Mouse (Mus musculus): ENCODE measurements at regions not wholly inside any gene's neighbourhood (a gene's known extent, or its start where the extent isn't known, plus 50 kb on each side); places are given as distances from the start of the nearest gene placed in this dataset.
"Not testable (repeated sequence)": the region's sequence is repeated elsewhere in the genome, so short reads cannot be mapped to it uniquely, and the experiment has no call there.

- no peak for DNase-seq
Observed at GRCm38 (mm10) chr6:66399091-66399755, 136.0 kb upstream of the Mad2l1 start.

DNA sequence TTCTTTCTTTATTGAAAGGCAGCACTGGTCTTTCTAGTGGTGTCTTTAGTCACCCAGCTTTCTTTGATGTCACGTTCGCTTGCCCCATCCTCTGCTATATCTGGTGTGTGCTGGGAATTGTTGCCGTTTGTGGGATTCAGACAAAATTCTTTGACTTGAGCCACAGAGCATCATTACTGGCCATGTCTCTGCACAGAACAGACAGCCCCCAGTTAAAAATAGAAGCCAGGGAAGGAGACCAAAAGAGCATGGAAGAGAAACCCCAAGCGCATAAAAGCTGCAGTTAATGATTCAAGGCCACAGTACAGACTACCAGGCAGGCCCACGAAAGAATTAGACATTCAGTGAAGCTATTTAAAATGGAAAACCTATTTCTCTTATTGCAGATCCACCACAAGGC is 133.7 kb upstream of the Mad2l1 start:
- DNase-seq: no peak

DNA sequence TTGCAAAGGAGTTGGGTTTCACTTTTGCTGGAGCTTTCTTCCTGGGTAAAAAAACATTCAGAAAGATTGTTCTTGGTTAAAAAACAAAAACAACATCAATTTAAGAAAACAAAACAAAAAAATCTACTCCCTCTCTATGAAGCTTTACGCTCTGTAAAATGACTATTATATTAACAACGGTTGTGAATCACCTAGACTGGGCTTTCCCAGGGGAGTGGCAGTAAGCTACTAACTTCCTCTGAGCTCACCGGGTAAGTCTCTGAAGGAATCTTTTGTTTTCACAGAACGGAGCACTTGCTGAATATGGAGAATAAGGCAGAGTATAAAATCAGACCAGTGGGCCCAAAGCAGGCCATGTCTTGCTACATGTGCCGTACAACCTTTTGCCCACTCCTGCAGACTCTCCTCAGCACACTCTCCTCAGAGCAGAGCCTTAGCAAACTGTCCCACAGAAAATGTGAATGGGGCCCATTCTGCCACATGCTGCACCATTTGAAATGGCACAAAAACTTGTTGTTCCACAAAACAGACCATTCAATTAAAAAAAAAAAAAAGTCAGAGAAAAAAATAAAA is 133.2 kb upstream of the Mad2l1 start:
- no peak for DNase-seq

DNA sequence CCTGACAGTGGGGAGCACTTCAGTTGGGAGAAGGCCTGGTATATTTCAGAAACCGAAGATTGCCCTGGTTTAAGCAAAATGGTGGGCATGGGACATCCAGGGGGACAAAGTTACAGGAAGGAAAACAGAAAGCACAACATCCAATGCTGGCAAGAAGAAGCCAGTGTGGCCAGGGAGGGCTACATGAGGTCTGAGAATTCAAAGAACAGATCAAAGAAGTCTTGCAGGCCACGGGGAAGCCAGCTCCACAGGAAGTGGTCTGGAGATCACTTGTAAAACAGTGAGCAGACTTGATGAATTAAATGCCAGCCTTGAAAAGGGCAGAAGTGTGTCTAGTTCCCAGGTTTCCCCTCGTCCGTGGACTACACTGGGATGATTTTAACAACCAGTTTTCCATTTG is 120.4 kb upstream of the Mad2l1 start:
- DNase-seq: no peak

GRCm38 (mm10) chr6:66419452-66420041 is 115.6 kb upstream of the Mad2l1 start:
- DNase-seq: no peak

GRCm38 (mm10) chr6:66428370-66428769 is 106.8 kb upstream of the Mad2l1 start:
- DNase-seq: no peak

- not testable (repeated sequence) for DNase-seq
Observed at GRCm38 (mm10) chr6:66450408-66450807, 84.8 kb upstream of the Mad2l1 start.

GRCm38 (mm10) chr6:66458172-66458571 is 77.0 kb upstream of the Mad2l1 start:
- DNase-seq: no peak

DNA sequence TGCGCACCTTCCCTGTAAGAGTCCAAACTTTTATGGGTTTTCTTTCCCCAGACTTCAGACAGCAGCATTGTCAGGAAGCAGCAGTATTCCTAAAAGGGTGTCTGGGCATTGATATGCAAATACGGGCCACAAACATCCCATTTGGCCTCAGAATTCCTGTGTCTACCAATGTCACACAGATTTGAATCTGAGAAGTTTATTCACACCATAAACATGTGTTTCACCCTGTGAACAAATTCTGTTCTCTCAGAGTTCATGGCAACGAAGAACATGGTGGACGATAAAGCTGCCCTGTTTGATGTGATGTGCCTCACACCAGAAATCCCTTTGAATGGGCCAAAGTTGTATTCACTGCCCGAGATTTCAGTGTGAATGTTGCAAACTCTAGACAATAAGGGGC is 70.7 kb upstream of the Mad2l1 start:
- no peak for DNase-seq

DNA sequence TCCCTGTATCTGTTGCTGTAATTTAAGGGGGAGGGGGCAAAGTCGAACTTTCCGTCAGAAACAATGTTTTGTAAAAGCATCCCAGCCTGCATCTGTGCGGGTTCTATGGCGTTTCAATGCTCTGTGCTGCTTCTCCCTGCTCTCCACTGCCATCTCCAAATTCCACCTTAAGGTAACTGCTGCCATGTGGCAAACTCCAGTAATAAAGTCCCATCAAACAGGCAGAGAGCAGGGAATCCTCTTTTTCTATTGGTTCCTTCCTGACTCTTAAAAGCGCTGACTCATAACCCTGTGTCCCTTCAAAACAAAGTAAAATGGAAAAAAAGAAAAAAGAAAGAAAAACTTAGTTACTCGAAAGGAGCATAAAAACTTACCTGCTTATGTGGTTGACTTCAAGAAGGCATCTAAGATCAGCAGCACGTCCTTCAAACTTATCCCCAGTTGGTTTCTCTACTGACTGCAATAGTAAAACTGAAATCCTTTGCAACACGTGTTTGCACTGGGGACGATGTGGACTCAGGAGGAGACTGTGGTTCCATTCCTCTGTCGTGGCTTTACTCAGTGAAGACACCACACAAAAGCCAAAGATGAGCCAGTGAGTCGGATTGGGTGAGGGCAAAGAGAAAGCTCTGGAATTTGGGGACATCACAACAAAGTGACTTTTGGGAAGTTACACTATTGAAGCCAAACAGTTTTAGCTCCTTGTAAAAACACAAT is 69.9 kb upstream of the Mad2l1 start:
- no peak for DNase-seq

DNA sequence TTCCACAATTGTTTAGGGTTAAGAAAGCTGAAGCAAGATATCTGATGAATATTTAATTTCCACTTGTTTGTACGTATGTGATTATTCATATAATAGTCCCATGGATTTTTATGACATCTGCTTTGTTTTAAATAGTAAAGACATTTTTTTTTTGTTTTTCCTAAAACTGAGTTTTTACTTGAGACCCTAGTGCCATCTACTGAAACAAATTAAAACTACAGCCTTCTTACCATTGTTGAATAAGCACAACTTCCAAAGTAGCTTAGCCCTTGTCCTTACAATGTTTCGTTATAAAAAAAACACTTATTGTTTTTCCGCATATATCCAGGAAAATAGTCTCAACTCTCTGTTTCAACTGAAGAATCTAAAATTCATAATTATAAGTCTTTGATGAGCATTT is 68.4 kb upstream of the Mad2l1 start:
- no peak for DNase-seq

DNA sequence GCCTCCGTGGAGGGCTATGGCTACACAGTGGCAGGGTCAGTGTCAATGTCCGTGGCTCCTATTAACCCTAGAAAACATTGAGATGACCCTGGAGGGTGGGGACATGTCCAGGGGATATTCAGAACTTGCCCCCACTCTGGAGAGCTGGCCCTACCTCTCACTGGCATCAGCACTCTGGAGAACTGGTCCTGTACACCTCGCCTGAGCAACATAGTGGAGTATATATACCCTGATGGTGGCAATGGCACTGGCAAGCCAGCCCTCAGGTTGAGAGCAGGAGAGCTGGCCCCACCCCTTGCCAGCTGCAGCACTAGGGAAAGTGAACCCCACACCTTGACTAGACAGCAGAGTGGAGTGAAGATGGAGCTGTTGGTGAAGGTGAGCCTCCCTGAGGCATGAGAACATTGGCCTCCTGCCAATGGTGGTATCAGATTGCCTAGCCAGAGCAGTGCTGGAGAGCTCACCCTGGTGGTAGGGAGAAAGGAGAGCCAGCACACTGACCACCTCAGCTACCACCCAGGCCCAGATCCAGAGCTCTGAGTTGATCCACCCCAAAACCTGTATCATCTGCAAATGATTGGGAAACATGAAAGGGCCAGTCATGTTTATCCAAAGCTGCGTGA is 64.5 kb upstream of the Mad2l1 start:
- no peak for DNase-seq

- no peak for DNase-seq
Observed at GRCm38 (mm10) chr6:66471786-66472185, 63.4 kb upstream of the Mad2l1 start.

GRCm38 (mm10) chr6:66472697-66473096 is 62.5 kb upstream of the Mad2l1 start:
- DNase-seq: no peak

GRCm38 (mm10) chr6:66477575-66477974 is 57.6 kb upstream of the Mad2l1 start:
- DNase-seq: no peak

DNA sequence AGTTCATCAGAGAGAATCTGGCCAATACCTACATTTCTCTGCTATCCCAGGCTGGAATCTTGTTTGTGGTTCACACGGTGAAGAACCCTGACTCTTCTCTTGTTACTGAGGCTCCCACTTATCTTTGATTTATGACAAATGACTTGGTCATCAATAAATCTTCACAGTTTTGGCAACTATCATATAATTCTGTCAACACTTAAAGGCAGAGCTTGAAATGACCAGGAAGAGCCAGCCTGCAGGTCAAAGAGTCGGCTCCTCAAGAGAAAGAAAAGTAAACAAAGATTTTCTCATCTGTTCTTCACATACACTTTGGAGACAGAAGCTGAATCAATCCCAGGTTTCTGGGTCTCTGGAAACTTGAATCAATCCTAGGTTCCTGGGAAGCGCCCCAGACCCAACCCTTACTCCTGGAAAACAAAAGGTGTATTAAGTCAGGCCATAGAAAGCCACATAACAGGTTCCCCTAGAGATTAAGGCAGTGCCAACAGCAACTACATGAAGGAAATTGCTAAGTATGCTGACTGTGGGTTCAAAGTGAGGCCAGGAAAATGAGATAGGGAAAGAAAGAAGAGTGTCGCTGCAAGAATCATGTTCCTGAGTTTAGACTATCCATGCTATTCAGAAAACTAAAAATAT is 56.7 kb upstream of the Mad2l1 start:
- no peak for DNase-seq

GRCm38 (mm10) chr6:66479576-66479975 is 55.6 kb upstream of the Mad2l1 start:
- DNase-seq: no peak

DNA sequence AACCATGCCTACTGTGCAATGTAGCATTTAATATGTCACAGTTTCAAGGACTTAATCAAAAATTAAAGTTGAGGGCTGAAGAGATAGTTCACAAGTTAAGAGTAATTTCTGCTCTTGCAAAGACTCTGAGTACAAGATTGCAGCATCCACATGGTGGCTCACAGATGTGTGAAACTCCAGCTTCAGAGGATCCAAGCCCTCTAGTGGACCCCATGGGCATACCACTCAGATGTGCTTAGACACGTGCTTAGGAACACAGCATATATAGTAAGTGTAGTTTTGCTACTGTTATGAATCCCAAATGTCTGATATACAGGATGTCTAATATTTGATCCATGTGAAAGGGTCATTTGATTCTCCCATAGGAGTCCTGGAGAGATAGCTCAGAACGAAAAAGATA is 55.0 kb upstream of the Mad2l1 start:
- DNase-seq: no peak

DNA sequence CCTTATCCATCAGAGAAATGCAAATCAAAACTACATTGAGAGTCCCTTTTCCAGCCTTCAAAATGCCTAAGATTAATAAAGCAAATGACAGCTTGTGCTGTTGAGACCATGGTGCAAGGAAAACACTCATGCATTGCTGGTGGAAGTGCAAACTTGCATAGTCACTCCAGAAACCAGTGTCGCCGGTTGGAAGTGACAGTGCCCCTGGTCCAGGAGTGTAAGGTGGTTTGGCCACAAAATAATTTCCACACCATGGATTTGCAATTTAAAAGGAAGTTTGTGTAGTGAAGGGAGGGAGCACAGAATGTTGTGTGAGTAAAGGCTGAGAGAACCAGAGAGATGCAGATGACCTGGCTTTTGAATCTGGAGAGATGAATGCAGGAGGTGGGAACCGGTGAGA is 52.4 kb upstream of the Mad2l1 start:
- DNase-seq: no peak

All from kidney, adult 8-10 months (tissue).